Mouse (Mus musculus) E14TG2a.4 (cell line): ENCODE data around the gene Alg2.

ENCODE experiments used
- CTCF ChIP-seq: conservative IDR thresholded peaks from 2 replicates; pipeline ENCODE4 v1.5.1; 2014; ENCODE audit warnings: low read length
- POU5F1 ChIP-seq: IDR thresholded peaks from 2 replicates; pipeline ENCODE4 v1.6.1; 2014; ENCODE audit warnings: low read length, borderline replicate concordance

- TF ChIP-seq CTCF = no peak
- TF ChIP-seq POU5F1 = no peak
These were observed 41.4 kb downstream of the Alg2 start for GRCm38 (mm10) chr4:47432766-47433165.
